Mouse (Mus musculus) ES-Bruce4 (cell line): ENCODE measurements around the gene Pcnx.

Experiments used
- CTCF ChIP-seq: IDR thresholded peaks from one replicate; pipeline ENCODE4 v1.8.1; 2011; ENCODE audit warnings: low read depth, low read length
- EP300 ChIP-seq: IDR thresholded peaks from 2 replicates; pipeline ENCODE4 v1.6.1; 2011; ENCODE audit warnings: low read depth, low read length; ENCODE audit not compliant: insufficient read depth
- POLR2A ChIP-seq: IDR thresholded peaks from one replicate; pipeline ENCODE4 v1.8.1; 2011; ENCODE audit warnings: low read length; ENCODE audit not compliant: insufficient read depth

GRCm38 (mm10) chr12:81810417-81810816 is 49.4 kb upstream of the Pcnx start:
- TF ChIP-seq POLR2A (no peak), EP300 (no peak), CTCF (no peak)
